Mouse (Mus musculus) cerebellum, adult (tissue): ENCODE results near the gene Gm17359.

Experiments
- ATAC-seq: cut with Nextera tagmentation; 2 replicates; pipeline ENCODE4 v1.9.2; 2017; ENCODE audit warnings: mild to moderate bottlenecking, moderate library complexity, mixed read lengths; ENCODE audit not compliant: insufficient number of reproducible peaks, low FRiP score, low TSS enrichment

Gm17359 gene

DNA sequence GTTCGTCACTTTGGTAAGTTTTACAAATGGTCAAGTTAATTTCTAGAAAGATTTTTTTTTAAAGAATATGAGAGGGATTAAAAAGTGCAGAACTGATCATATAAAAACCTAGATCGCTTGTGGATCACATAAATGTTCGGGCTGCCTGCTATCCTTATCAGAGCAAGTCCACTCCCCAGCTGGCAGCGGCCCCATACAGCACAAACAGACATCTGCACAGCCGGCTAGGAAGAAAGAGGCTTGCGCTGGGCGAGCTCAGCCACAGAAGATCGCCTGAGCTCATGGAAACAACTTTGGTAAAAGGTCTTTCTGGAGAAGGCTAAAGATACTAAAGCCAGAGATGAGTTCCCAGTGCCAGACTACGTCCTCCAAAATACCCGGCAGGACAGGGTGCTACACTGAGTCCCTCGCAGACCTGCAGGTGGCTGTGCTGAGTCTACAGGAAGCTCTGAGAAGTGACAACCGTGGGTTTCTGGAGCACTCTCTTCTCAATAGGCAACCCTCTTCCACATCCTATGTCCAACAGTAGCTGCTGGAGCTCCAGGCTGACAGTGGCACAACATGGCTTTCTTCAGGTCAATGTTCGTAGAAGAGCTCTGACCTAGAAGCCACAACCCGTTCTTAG is 122.3 kb downstream of the Gm17359 start:
- no peak for ATAC-seq

DNA sequence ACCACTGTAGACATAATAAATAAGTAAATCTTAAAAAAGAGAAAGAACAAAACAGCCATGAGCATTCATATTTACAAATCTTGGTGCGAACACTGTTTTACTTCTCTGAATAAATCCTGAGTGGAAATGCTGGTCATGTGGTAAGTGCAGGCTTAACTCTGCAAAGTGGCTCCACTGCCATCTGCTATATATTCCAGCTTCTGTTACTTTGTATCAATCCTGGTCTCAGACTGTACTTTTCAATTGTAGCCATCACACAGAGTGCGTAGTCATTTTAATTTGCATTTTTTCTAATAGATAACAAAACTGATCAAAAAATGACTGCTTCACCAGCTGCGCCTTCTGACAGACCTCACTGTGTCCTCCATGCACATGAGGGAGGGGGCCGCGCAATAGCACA is 133.0 kb downstream of the Gm17359 start:
- no peak for ATAC-seq

DNA sequence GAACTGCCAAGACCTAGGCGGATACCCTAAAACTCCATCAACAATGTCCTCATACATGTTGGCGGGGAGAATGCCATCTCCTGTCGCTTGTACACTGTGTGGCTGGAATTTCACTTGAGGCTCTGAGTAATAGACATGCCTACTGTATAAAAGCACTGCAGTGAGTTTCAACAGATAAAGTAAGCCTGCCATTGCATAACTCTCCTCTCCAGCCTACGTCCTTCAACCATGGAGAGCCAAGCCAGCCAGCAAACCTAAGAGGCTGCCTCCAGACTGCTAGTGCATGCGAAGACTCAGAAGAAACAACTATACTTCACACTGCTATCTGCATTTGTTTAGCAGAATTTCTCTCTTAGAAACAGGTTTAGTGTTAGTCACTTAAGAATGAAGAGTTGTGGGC is 135.9 kb downstream of the Gm17359 start:
- ATAC-seq, result no peak

DNA sequence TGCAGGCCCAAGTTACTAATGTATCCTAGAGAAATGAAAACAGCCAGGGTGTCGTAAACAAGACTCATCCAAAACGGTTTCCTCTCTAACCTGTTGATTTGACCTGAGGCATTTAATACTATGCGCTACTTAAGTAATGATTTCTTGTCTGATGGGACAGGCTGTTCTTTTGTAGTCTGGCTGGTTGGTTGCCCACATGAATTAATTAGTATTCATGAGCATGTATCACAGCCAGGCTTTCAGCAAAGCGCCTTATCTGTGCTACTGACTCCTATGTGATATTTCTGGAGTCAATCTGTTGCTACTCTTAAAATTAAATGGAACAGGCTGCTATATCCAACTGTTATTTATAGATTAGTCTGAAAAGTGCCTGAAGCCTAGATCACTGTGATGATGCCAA is 138.4 kb downstream of the Gm17359 start:
- ATAC-seq, result peak; percentile 41; the same call in 1 of the 2 replicates

DNA sequence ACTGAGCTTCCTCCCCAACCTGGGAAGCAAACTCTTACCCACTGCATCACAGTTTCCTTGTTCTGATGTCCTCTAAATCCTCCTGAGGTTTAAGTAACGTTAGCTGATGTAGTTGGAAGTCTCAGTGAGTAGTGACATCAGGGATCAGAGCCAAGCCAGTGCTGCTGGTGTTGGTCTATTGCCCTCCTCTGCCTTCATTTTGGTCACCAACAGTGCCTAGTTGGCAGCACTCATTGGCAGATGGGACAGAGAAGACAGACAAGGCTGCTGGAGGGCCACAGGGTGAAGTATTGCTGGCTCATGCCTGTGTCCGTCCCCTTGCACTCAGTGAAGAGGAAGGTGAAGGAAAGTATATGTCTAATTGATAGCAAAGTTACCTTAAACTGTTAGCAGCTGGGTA is 139.5 kb downstream of the Gm17359 start:
- ATAC-seq, result peak; percentile 54; the same call in 1 of the 2 replicates

DNA sequence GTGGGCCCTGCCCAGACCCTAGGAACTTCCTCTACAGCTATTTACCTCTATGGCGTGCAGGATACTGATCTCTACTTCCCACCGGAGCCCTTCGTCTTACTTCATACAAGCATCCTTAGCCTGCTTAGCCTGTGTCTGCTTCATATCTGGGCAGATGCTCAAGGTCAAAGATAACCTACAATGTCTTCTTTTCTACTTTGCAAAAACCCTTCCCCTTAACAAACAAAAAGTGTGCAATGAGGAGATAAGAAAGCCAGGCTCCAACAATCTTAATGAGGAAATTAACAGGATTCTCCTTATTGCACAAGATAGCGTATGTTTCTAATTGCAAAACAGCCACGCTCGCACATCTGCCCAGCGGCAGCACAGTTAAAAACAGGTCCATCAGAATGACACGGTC is 141.9 kb downstream of the Gm17359 start:
- no peak for ATAC-seq

DNA sequence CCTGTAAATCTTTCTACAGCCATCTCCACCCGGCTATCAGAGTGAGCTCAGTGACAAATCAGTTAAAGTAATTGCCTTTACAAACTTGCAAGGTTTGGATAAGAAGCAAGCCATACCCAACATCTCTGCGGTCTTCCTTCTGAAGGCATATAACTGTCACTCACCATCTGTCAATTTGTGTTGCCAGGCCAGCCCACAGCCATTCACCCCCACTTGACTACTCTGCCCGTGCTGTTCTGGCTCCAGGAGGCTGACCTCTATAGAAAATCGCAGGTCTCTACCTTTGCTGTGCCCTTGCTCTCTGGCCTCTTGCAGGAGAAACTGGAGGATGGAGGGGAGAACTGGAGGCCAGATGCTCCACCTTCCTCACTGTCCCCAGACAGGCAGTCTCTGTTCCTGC is 142.4 kb downstream of the Gm17359 start:
- ATAC-seq, result peak; percentile 40; the same call in 1 of the 2 replicates

DNA sequence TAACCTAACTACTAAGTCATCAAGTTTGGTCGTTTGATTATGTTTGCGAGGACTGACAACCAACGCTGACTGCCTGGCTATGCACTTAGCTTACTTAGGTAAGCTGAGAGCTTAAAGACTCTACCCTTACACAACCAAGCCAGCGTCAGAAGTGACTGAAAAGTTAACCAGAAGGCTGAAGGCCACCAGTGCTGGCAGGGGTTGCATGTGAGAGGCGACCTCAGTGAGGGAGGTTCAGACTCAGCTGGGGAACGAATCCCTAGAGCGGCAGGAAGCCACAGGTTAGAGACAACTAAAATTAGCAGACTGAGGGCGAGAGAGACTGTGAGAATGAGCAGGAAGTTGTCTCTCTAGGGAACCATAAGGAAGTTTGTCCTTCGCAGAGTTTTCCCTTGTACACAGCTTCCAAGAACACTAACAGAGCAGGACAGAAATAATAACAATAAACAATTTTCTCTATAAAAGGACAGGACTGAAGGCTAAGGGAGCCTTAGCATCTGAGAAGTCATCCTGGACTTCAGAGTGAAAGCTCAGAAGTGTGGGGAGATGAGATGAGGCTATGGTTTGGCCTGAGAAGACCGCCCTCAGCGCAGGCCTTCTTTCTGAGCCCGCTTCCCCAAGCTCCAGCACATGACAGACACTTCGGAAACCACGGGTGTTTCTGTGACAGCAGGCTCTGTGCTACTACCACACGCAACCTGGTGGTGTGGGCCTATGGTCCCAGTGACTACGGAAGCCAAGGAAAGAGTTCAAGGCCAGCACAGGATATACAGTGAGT is 148.0 kb downstream of the Gm17359 start:
- ATAC-seq, result no peak

DNA sequence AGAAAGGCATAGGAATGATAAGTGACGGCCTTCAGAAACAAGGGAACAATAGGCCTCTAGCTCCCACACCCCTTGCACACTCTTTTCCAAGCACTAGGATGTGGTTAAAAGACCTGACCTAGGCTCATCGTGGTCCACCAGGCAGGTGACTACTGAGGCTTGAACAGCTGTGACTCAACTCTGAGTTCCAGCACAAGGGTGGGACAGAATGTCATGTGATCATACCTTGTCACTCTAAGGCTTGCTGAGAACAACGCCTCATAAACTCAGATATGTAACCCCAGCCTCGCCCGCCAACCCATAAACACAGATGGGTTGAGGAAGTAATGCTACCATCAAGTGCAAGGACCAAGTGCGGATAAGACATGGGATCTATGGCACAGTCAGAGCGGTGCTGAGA is 151.6 kb downstream of the Gm17359 start:
- no peak for ATAC-seq

DNA sequence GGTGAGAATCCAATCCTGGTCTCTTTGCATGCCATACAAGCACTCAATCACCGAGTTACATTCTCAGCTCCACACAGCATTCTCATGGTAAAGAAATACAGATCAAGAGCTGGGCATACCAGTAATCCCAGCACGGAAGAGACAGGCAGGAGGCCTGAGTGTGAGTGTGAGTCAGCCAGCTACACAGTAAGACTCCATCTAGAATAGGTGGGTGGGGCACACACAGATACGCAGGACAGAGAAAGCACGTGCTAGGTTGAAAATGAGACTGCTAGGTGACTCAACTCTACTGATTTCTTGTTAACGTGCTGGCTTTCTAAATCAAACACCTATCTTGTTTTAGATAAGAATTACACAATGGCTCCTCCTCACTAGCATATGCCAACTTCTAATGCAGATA is 153.6 kb downstream of the Gm17359 start:
- ATAC-seq, result no peak

DNA sequence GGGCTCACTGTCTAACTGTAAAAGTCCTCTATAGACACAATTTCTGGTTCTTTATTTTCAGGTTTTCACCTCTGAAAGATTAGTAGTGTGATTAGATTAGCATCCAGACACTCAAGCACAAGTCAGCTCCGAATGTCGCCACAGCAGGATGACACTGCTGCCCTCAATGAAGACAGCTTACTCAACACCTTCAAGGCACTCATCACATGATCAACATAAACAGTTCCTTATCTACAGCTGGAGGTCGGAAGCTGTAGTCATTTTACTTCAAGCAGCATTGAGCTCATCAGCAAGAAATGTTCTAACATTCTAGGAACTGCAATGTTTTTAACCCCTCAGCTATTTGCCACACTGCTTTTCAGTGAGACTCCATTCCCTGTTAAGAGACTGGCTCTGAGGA is 155.2 kb downstream of the Gm17359 start:
- no peak for ATAC-seq

DNA sequence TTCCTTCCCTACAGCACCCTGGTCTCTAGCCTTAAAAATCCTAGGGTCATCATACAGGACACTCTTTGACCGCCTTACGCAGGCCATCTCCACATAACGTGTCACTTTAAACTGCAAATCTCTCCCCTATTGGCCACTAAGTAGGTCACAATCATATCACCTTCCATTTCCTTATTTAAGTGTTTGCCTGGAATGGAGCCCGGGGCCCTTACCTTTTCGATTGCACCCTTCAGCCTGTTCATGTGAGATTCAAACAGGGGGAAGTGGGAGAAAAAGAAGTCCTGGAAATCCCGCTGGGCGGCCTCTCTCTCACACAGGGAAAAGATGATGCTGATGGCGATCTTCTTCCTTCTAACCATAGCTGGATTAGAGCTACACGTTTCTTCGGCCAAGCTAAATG is 156.6 kb downstream of the Gm17359 start:
- ATAC-seq, result no peak

DNA sequence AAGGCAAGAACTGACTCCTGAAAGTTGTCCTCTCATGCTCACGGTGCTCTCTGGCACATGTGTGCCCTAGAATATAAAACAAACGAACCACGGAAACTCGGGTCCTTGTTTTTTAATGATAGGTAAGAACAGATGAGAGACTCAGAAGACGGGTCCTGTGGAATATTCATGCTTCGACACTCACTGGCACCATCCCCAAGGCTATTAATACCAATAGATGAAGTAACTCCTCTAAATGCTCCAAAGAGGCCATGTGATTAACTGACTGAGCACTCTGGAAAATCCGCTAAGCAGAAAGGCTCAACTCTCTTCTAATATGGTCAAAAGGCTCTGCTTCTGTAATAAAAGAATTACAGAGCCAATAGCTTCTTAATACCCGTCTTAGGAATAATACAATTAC is 157.6 kb downstream of the Gm17359 start:
- ATAC-seq, result no peak

DNA sequence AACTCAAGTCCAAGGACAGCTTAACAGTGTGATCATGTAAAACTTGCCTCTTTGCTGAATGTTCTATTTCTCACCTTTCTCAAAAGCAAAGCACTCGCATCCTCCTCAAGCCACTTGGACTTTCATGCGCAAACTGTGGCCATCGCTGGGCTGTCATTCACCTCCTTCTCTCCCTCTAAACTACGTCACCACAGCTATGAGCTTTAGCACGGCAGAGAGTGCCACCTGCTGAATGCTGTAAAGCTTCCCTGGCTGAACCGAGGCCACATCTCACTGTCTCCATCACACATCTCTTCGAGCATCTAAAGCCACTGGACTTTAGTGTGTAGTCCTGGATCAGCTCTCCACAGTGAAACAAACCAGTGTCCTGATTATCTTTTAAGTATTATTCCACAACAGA is 158.7 kb downstream of the Gm17359 start:
- no peak for ATAC-seq

DNA sequence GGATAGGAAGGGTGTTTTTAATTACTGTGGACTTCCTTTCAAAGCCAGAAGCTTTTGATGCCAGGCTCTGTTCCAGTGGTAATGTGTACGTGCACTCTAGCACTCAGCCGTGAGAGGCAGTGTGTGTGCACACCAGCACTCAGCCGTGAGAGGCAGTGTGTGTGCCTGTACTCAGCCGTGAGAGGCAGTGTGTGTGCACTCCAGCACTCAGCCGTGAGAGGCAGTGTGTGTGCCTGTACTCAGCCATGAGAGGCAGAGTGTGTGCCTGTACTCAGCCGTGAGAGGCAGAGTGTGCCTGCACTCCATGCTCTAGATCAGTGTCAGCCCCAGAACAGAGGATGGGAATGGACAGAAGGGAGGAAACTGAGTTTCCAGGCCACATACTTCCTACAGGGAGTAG is 160.2 kb downstream of the Gm17359 start:
- no peak for ATAC-seq

DNA sequence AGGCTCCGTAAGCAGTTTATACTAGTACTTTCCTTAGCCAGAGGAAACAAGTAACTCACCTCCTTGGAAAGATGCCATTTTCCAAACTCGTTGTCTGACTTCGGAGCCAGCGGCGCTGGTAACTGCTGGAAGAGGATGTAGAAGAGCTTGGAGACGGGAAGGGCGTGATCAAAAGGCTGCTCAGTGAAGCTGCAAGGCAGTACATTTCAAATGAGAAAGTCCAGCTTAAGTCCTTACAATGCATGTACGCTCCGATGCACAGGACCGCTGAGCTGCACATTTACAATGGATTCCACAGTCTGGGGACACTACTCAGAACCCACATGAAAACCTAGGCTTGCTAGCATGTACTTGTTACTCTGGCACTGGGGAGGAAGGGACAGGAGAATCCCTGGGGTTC is 163.8 kb downstream of the Gm17359 start:
- no peak for ATAC-seq

DNA sequence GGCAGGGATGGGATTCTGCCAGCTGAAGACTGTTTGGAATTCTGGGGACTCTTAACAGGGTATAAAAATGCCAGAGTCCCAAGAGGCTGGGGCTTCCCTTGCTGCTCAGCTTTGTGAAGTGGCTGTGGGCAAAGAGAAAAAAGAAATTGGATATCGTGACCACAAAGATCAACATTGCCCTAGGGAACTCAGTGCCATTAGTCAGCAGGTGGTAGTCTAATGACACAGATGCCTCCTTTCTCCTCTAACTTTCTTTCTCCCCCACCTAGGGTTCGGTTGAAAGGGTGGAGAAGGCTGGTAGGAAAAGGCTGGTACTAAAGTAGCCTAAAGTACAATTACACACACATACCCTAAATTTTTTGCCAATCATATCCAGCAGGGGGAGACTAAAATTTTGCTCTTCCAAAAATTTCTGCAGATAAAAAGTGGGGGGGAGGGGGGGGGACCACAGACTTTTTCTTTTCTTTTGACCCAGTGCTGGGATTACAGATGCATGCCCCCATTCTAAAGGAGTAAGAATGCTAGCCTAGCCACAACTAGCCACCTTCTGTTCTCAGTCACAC is 164.8 kb downstream of the Gm17359 start:
- no peak for ATAC-seq
